Mouse (Mus musculus): ENCODE data around the gene Stum. TPM values are rescaled to one million over a fixed set of nuclear protein-coding genes. Genes with fewer than 3 reads are reported as not detected.
A peak's percentile ranks its signal among the peaks of the same experiment; 100 is the strongest.

Gene Stum
- total RNA-seq, 2 experiments from 2014 or later = 150 to 173 TPM

- intact Hi-C loops (cut with DNase I) = no loop called here
- no peak for DNase-seq (ENCODE audit: low spot score in 2 of 2)
These were observed 68.2 kb downstream of the Stum start for GRCm38 (mm10) chr1:180415064-180415463.

GRCm38 (mm10) chr1:180410306-180410705 lies 73.0 kb downstream of the Stum start:
- intact Hi-C loops (cut with DNase I) = no loop called here
- no peak for DNase-seq (ENCODE audit: low spot score in 2 of 2)

GRCm38 (mm10) chr1:180409771-180410170 lies 73.5 kb downstream of the Stum start:
- DNase-seq (ENCODE audit: low spot score in 2 of 2) = no peak
- intact Hi-C loops (cut with DNase I) = loop anchor here (5.0 kb wide), 1 partner anchor 77 kb away; the partner anchor contains the start of gene Itpkb

GRCm38 (mm10) chr1:180408832-180409231 lies 74.5 kb downstream of the Stum start:
- no peak for DNase-seq (ENCODE audit: low spot score in 2 of 2)
- intact Hi-C loops (cut with DNase I) = loop anchor here (5.0 kb wide), 1 partner anchor 77 kb away; the partner anchor contains the start of gene Itpkb

- DNase-seq (ENCODE audit: low spot score in 2 of 2) = no peak
- intact Hi-C loops (cut with DNase I) = loop anchor here (1.0 to 5.0 kb wide), 2 partner anchors 76 to 140 kb away; partner anchors contain the start of gene Itpkb
These were observed 75.3 kb downstream of the Stum start for GRCm38 (mm10) chr1:180407727-180408719.

- peak in 1 of 2 experiments; percentile 45 for DNase-seq (ENCODE audit: low spot score in 2 of 2)
- intact Hi-C loops (cut with DNase I) = loop anchor here (1.0 to 5.0 kb wide), 2 partner anchors 75 to 139 kb away; partner anchors contain the start of gene Itpkb
These were observed 76.1 kb downstream of the Stum start for GRCm38 (mm10) chr1:180407171-180407671.

- DNase-seq (ENCODE audit: low spot score in 2 of 2) = no peak
- intact Hi-C loops (cut with DNase I) = loop anchor here (1.0 to 5.0 kb wide), 2 partner anchors 74 to 138 kb away; partner anchors contain the start of gene Itpkb
These were observed 76.8 kb downstream of the Stum start for GRCm38 (mm10) chr1:180406336-180407035.

GRCm38 (mm10) chr1:180405576-180406335 lies 77.5 kb downstream of the Stum start:
- intact Hi-C loops (cut with DNase I) = loop anchor here (5.0 kb wide), 1 partner anchor 73 kb away; the partner anchor contains the start of gene Itpkb
- DNase-seq (ENCODE audit: low spot score in 2 of 2) = no peak

GRCm38 (mm10) chr1:180404706-180405105 lies 78.6 kb downstream of the Stum start:
- intact Hi-C loops (cut with DNase I) = loop anchor here (5.0 kb wide), 1 partner anchor 72 kb away; the partner anchor contains the start of gene Itpkb
- DNase-seq (ENCODE audit: low spot score in 2 of 2) = no peak

GRCm38 (mm10) chr1:180403694-180404606 lies 79.4 kb downstream of the Stum start:
- DNase-seq (ENCODE audit: low spot score in 2 of 2) = no peak
- intact Hi-C loops (cut with DNase I) = no loop called here

- DNase-seq (ENCODE audit: low spot score in 2 of 2) = no peak
- intact Hi-C loops (cut with DNase I) = no loop called here
These were observed 80.0 kb downstream of the Stum start for GRCm38 (mm10) chr1:180403357-180403693.

GRCm38 (mm10) chr1:180402481-180403081 lies 80.7 kb downstream of the Stum start:
- intact Hi-C loops (cut with DNase I) = no loop called here
- no peak for DNase-seq (ENCODE audit: low spot score in 2 of 2)

GRCm38 (mm10) chr1:180401725-180402124 lies 81.6 kb downstream of the Stum start:
- no peak for DNase-seq (ENCODE audit: low spot score in 2 of 2)
- intact Hi-C loops (cut with DNase I) = no loop called here

GRCm38 (mm10) chr1:180400691-180401455 lies 82.4 kb downstream of the Stum start:
- no peak for DNase-seq (ENCODE audit: low spot score in 2 of 2)
- intact Hi-C loops (cut with DNase I) = no loop called here

GRCm38 (mm10) chr1:180398446-180398845 lies 84.9 kb downstream of the Stum start:
- DNase-seq (ENCODE audit: low spot score in 2 of 2) = no peak
- intact Hi-C loops (cut with DNase I) = no loop called here

GRCm38 (mm10) chr1:180397734-180398133 lies 85.6 kb downstream of the Stum start:
- intact Hi-C loops (cut with DNase I) = no loop called here

GRCm38 (mm10) chr1:180393873-180394272 lies 89.4 kb downstream of the Stum start:
- intact Hi-C loops (cut with DNase I) = no loop called here

More at GRCm38 (mm10) chr1:180397734-180398133, 85.6 kb downstream of the Stum start:
- no peak for DNase-seq (ENCODE audit: low spot score in 2 of 2)

More at GRCm38 (mm10) chr1:180393873-180394272, 89.4 kb downstream of the Stum start:
- DNase-seq (ENCODE audit: low spot score in 2 of 2) = no peak

Data from left cerebral cortex, postnatal 36 days (tissue).